Mouse (Mus musculus) mature B cell (primary cell): ENCODE results near the gene Lgals2.

Source experiments
- in situ Hi-C: fragments of 300-500 bp; cut with MboI; formaldehyde crosslinking; loops from 2 replicates; pipeline ENCODE4 v1.14.3; 2019

Gene Lgals2

GRCm38 (mm10) chr15:78815314-78816073, 39.8 kb downstream of the Lgals2 start:
- in situ Hi-C loops: no loop called here

GRCm38 (mm10) chr15:78813603-78814002, 41.7 kb downstream of the Lgals2 start:
- in situ Hi-C loops: no loop called here

- in situ Hi-C loops: no loop called here
Measured at GRCm38 (mm10) chr15:78810146-78810545, 45.2 kb downstream of the Lgals2 start.

- in situ Hi-C loops: no loop called here
Measured at GRCm38 (mm10) chr15:78809739-78810138, 45.6 kb downstream of the Lgals2 start.

GRCm38 (mm10) chr15:78808980-78809379, 46.3 kb downstream of the Lgals2 start:
- in situ Hi-C loops: no loop called here

GRCm38 (mm10) chr15:78807141-78807540, 48.2 kb downstream of the Lgals2 start:
- in situ Hi-C loops: no loop called here

GRCm38 (mm10) chr15:78806614-78807013, 48.7 kb downstream of the Lgals2 start:
- in situ Hi-C loops: no loop called here

GRCm38 (mm10) chr15:78805351-78805750, 50.0 kb downstream of the Lgals2 start:
- in situ Hi-C loops: no loop called here

- in situ Hi-C loops: no loop called here
Measured at GRCm38 (mm10) chr15:78804326-78804725, 51.0 kb downstream of the Lgals2 start.

- in situ Hi-C loops: no loop called here
Measured at GRCm38 (mm10) chr15:78803499-78803900, 51.8 kb downstream of the Lgals2 start.

GRCm38 (mm10) chr15:78802776-78803391, 52.4 kb downstream of the Lgals2 start, which contains the start of gene Card10:
TSS of gene Card10 (minus strand) at chr15:78803042.
- in situ Hi-C loops: no loop called here

GRCm38 (mm10) chr15:78801971-78802741, 53.2 kb downstream of the Lgals2 start:
- in situ Hi-C loops: no loop called here

- in situ Hi-C loops: no loop called here
Measured at GRCm38 (mm10) chr15:78801571-78801970, 53.8 kb downstream of the Lgals2 start.
